Mouse (Mus musculus): ENCODE results near the gene Cldn22.
"Not testable (repeated sequence)": the region's sequence is repeated elsewhere in the genome, so short reads cannot be mapped to it uniquely, and the experiment has no call there.

Cldn22 gene

GRCm38 (mm10) chr8:47824182-47824581, at the start of gene Cldn22:
Gene Cldn22 (plus strand): TSS chr8:47824482.
- DNase-seq = no peak

GRCm38 (mm10) chr8:47777415-47777814, 46.9 kb upstream of the Cldn22 start:
- DNase-seq = no peak

- no peak for DNase-seq
Measured at GRCm38 (mm10) chr8:47779589-47779988, 44.7 kb upstream of the Cldn22 start.

GRCm38 (mm10) chr8:47781881-47782280, 42.4 kb upstream of the Cldn22 start:
- DNase-seq = no peak

DNA sequence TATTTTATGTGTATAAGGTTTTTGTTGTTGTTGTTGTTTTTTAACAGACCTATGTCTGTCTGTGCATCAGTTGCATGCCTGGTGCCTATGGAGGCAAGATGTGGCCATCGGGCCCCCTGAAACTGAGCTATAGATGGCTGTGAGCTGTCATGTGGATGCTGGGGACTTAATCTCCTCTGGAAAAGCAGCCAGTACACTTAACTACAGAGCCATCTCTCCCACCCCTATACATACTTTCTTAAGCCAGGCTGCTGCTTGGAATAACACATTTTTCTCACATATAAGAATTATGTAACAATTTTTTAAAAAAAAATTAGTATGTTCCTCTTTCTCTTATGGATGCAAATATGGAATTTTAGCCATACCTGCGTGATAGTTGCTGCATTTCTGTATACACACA, 40.7 kb upstream of the Cldn22 start:
- no peak for DNase-seq

DNA sequence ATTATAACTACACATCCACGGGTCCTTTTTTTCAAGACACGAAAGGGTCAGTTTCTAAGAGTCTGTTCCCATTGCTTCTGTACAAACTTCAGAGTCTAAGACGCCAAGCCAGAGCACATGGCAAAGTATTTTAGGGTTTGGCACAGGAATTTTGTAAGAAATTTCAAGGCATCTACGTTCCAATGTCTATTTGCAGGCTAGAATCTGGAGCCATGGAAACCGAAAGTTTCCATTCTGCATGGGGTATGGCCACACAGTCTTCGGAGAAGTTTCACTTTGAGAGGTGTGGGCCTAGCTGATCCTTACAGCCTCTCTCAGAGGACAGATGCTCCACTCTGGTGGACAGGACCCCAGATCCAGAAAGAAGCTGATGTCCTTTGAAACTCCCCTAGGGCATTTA, 40.3 kb upstream of the Cldn22 start:
- DNase-seq = no peak

- DNase-seq = no peak
Measured at GRCm38 (mm10) chr8:47784436-47784835, 39.8 kb upstream of the Cldn22 start.

- DNase-seq = no peak
Measured at GRCm38 (mm10) chr8:47786323-47786722, 38.0 kb upstream of the Cldn22 start.

DNA sequence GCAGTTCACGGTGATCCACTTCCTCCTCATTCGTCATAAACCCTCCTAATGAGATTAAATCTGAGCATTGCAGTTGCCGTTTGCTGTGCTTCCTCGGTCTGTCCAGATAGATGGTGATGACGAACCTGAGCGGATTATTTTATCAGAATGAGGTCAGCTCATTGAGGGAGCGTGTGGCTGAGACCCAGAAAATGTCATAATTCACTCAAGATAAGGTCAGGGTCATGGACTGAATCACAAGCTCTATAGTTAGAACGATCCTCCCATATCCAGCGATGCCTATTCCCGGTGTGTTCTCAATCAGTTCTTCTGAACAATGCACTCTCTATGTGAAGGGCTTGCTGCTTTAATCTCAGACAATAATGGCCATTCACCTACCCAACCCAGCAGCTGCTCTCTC, 36.6 kb upstream of the Cldn22 start:
- DNase-seq = no peak

DNA sequence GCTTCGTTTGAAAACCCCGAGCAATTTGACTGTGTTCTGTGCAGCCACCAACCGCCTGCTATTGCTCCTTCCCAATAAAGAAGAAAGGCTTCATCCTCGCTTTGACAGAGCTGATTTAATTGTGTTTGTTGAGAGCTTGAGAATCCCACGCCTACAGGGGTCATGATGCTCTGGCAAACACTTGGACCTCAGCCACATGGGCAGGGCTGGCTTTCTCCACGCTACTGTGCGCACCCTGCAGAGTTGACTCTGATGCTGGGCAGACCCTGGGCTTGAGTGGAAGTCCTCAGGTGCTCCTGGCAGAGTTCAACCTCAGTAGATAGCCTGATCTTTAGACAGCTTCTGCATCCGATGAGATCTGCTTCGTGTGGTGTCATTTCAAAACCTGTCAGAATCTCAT, 32.3 kb upstream of the Cldn22 start:
- no peak for DNase-seq

- no peak for DNase-seq
Measured at GRCm38 (mm10) chr8:47799438-47799837, 24.8 kb upstream of the Cldn22 start.

GRCm38 (mm10) chr8:47802349-47802748, 21.9 kb upstream of the Cldn22 start:
- DNase-seq = no peak

DNA sequence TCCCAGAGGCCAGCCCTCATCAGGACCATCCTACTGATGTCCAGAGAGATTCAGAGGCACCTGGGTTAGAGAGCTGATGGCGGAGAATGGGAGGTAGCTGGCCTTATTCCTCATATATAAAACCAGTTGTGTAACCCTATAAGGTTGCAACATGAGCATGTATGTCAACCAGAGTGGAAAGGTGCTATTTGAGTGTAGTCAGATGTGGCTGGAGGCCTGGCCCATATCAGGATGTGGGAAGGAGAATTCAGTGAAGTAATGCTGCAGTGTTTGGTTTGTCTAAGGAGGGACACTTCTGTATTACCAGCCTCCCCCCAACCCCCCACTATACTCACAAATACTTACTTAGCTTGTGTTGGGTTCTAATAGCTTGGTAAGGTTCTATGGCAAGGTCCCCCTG, 20.0 kb upstream of the Cldn22 start:
- no peak for DNase-seq

DNA sequence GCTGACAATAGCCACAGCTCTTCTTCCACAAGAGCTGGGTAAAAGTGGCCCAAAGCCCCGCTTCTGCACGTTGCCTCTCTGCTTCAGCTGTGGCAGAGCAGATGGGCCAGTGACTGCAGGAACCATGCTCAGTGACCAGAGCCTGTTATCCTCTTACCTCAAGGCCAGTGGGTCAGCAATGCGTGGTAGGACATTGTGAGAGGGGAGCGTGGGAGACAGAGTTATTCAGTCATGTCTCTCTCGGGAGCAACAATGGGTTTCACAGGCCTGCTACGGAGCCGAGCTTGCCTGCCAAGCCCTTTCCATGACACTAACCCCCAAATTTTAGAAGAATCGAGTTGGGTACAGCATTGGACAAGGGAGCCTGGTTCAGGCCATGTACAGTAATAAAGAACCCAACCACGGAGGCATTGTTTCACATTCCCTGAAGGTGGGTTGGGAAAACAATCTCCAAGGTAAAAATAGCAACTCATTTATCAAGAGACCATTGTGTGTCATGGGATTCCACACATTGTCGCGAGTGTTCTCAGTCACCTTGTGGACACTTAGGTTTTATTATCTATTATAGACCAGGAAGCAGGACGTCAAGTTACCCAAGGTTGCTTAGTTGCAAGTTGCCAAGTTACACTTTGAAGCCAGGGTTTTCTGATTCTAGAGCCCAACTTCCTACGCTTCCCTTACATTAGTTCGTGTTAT, 14.2 kb upstream of the Cldn22 start:
- no peak for DNase-seq

DNA sequence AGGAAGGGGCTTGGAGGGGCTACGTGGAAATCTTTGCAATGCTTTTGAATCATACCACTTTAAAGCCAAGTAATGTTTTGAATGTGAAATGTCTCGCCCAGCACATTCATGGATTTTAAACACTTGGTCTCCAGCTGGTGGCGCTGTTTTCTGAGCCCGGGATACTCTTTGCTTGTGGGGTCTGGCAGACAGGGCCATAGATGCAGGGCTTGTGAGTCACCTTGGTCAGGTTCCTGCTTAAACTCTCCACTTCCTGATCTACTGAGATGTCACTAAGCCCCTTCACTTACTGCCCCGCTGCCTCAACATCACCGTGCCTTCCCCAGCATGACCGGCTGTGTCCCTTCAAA, 13.6 kb upstream of the Cldn22 start:
- no peak for DNase-seq

- DNase-seq = no peak
Measured at GRCm38 (mm10) chr8:47811221-47811620, 13.1 kb upstream of the Cldn22 start.

GRCm38 (mm10) chr8:47819034-47819433, 5.2 kb upstream of the Cldn22 start:
- DNase-seq = no peak

DNA sequence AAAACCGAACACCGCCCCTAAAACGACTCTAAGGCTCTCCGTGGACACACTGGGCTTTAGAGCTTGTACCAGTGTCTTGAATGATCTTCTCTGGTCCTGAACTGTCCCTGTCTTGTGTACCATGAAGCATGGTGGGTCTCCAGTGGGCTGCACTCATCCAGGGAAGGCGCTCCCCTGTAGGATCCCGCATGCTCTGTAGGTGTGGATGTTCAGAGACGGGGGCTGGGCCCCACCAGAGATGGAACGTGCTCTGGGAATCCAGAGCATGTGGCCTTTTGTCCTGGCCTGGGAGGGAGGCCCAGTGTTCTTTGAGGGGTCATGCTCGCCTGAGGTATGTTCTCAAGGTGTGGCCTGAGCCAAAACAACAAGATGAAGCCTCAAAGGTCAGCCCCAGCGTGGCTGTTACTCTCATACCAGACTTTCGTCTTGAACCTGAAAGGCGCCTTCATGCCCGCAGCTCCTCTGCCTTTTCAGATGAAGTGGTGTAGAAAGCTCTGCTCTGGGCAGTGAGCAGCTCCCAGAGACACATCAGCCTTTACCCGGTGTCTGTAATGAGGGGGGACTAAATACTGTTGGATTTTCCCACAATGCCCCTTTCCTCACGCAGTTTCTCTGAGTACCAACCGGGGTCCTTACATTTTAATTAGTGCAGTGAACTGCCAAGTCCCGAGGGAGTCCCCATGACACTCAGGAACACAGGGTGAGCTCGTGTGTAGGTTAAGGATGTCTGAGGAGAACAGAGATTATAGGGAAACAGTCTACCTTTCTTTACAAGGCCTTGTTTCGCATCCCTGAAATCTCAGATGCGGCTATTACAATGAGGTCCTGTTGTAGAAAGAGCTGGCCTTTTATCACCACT, 3.1 kb upstream of the Cldn22 start:
- no peak for DNase-seq

GRCm38 (mm10) chr8:47821843-47822242, 2.4 kb upstream of the Cldn22 start, which contains the start of gene Cldn24:
Gene Cldn24 (plus strand): TSS chr8:47822143.
- no peak for DNase-seq

- not testable (repeated sequence) for DNase-seq
Measured at GRCm38 (mm10) chr8:47822541-47822940, 1.7 kb upstream of the Cldn22 start.

- no peak for DNase-seq
Measured at GRCm38 (mm10) chr8:47823777-47824176, 505 bp upstream of the Cldn22 start.

DNA sequence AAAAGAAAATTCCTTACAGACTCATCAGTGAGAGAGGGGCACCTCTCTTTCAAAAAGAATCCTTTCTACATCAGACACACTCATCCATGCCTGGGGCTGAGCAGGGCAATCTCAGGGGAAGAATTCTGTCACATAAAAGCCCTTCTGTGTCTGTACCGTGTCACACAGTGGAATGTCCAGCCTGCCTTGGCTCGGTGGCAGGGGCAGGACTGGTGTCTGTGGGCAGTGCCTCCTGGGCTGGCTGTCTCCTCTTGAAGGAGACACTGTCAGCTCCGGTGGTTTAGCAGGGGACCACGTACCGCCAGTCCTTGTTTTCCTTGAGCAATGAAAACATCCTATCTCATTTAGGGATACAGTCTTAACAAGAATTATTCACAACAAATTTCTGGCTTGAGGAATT, 1.3 kb downstream of the Cldn22 start:
- DNase-seq = no peak

DNA sequence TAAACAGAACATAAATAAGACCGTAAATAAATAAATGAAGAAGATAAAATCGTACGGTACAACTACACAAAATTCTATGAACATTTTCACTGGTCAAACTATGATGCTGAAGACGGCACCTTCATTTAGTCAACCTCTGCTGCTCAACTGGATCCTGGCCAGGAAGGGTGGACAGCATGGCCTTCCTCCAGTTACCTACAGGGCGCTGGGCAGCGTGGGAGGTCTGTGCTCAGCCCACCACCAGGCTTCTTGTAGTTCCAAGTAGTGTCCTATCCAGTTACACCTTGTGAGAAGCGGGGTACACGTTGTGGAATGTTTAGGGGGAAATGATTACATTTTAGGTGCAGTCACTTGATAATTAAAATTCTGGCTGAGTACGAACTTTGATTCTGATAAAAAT, 2.6 kb downstream of the Cldn22 start:
- no peak for DNase-seq

GRCm38 (mm10) chr8:47832616-47833015, 8.3 kb downstream of the Cldn22 start:
- no peak for DNase-seq
